Mouse (Mus musculus): ENCODE measurements around the gene Tmem230. TPM values are rescaled to one million over a fixed set of nuclear protein-coding genes. Genes with fewer than 3 reads are reported as not detected.

Gene Tmem230
- polyA plus RNA-seq, 1 experiment: 46.9 TPM

DNA sequence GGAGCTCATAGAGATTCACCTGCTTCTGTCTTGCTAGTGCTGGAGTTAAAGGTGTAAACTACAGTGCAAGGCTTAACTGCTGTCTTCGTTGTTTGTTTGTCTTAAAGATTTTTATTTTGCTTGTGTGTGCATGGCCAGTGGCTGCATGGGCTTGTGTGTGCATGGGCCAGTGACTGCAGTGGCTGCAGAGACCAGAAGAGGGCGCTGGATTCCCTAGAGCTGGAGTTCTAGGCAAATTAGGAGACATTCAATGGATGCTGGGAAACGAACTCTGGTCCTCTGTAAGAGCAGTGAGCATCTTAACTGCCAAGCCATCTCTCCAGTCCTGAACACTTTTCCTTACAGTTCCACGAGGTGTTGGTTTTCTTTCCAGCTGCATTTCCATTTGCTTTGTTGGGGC, 27.9 kb upstream of the Tmem230 start:
- no peak overlapping the region for H3K27ac ChIP-seq (ENCODE audit: insufficient read depth, low read depth, low read length)
- H3K4me3 ChIP-seq (ENCODE audit: insufficient read depth, low read length): no peak overlapping the region
- TF ChIP-seq POLR2A (IDR thresholded peaks at IDR 0.05; ENCODE audit: borderline replicate concordance, low read depth, low read length) (no peak), CTCF (IDR thresholded peaks at IDR 0.05; ENCODE audit: low read depth, low read length) (no peak)
- peaks cover 18% of the 10 kb centered on the region for H3K4me1 ChIP-seq (ENCODE audit: control insufficient read depth, insufficient read depth, low read length)

DNA sequence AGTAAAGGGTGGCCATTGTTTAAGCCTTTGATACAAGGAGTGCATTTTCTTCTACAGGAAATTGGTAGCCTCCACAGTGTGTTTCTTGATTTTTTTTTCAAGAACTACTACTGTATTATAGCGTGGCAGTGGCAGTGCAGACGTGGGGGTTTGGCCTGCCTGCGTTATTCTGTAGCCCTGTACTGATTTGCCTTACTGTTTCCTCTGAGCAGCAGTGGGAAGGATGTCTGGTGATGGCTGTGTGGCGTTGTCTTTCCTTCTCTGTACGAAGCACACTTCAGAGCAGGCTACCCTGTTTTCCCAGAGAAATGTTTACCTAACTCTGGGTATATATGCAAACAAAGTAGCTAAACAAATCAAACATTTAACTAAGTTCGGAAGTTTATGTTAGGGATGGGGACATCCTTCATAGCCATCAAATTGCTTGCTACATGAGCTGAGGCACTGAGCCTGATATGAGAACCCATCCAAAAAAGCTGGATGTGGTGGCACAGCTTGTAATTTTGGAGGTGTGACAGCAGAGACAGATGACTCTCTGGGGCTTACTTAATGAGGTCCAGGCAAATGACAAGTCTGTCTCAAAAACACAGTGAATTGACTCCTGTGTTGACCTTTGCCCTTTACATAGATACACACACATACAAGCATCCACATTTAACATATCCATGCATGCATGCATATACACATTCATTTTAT, 25.2 kb upstream of the Tmem230 start:
- TF ChIP-seq POLR2A (IDR thresholded peaks at IDR 0.05; ENCODE audit: borderline replicate concordance, low read depth, low read length) (no peak), CTCF (IDR thresholded peaks at IDR 0.05; ENCODE audit: low read depth, low read length) (no peak)
- Histone ChIP-seq H3K4me3 (ENCODE audit: insufficient read depth, low read length) (no peak overlapping the region), H3K4me1 (ENCODE audit: control insufficient read depth, insufficient read depth, low read length) (peaks cover 24% of the 10 kb centered on the region), H3K27ac (ENCODE audit: insufficient read depth, low read depth, low read length) (no peak overlapping the region)

DNA sequence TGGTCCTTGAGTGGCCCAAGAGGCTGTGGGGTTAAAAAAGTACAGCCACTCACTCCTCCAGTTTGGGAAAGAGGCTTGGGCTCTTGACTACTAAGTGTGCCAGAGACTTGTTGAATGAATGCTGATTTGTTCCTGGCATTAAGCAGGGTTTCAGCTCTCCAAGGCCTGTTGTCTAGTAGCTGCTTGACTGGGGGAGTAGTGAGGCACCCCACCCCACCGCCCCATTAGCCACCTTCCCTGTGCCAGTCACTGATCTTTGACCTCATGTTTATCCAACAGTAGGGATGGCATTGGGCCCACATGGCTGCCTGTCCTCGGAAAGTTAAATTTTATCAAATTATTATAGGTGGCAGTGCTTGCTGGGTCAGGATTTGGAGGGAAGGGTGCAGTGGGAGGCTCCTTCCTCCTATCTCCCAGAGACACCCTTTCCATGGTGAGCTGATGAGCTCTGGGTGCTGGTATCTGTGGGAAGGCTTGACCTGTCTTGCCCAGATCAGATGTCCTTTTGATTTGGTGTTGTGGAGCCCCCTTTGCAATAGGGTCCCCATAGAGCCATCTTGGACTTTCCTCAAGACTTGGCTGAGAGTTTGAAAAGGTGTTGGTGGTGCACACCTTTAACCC, 22.8 kb upstream of the Tmem230 start:
- Histone ChIP-seq H3K4me1 (ENCODE audit: control insufficient read depth, insufficient read depth, low read length) (peaks cover 28% of the 10 kb centered on the region), H3K27ac (ENCODE audit: insufficient read depth, low read depth, low read length) (no peak overlapping the region), H3K4me3 (ENCODE audit: insufficient read depth, low read length) (no peak overlapping the region)
- TF ChIP-seq POLR2A (IDR thresholded peaks at IDR 0.05; ENCODE audit: borderline replicate concordance, low read depth, low read length) (no peak), CTCF (IDR thresholded peaks at IDR 0.05; ENCODE audit: low read depth, low read length) (no peak)

DNA sequence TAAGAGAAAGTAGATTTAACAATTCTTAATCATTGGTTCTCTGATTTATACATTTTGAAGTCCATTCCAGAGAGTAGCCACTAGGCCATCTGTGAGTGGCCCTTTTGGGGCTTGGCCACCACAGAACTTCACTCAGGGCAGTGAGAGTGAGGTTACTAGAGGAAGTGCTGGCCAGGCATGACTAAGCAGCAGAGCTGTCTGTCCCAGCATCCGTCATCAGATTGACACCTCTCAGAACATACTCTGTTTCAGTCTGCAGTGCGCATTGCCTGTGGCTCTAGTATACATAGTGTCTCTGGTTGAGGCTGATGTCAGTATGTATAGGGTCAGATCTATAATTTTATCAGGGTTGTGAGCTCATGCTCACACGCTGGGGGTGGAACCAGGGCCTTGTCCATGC, 21.6 kb upstream of the Tmem230 start:
- Histone ChIP-seq H3K4me1 (ENCODE audit: control insufficient read depth, insufficient read depth, low read length) (peaks cover 30% of the 10 kb centered on the region), H3K27ac (ENCODE audit: insufficient read depth, low read depth, low read length) (0 out of 2 replicates have a peak overlapping the region, but pooled peaks have one; percentile 24), H3K4me3 (ENCODE audit: insufficient read depth, low read length) (no peak overlapping the region)
- TF ChIP-seq POLR2A (IDR thresholded peaks at IDR 0.05; ENCODE audit: borderline replicate concordance, low read depth, low read length) (no peak), CTCF (IDR thresholded peaks at IDR 0.05; ENCODE audit: low read depth, low read length) (no peak)

DNA sequence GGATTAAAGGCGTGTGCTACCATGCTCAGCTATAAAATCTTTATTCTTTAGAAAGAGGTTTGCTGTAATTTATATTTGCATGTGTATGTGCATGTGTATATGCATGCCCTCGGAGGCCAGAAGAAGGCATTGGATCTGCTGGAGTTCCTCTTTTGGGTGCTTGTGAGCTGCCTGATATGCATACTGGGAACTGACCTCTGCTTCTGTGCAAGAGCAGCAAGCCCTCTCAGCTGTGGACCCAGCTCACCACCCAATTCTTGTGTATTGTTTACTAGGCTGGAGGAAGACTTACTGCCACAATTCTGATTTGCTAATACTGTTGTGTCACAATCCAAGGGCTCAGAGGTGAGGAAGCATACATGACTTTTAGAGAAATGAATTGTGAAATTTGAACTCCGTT, 18.5 kb upstream of the Tmem230 start:
- Histone ChIP-seq H3K4me3 (ENCODE audit: insufficient read depth, low read length) (no peak overlapping the region), H3K4me1 (ENCODE audit: control insufficient read depth, insufficient read depth, low read length) (peaks cover 26% of the 10 kb centered on the region), H3K27ac (ENCODE audit: insufficient read depth, low read depth, low read length) (peak overlapping the region; percentile 24; the same call in 1 of the 2 replicates)
- TF ChIP-seq CTCF (IDR thresholded peaks at IDR 0.05; ENCODE audit: low read depth, low read length): no peak

DNA sequence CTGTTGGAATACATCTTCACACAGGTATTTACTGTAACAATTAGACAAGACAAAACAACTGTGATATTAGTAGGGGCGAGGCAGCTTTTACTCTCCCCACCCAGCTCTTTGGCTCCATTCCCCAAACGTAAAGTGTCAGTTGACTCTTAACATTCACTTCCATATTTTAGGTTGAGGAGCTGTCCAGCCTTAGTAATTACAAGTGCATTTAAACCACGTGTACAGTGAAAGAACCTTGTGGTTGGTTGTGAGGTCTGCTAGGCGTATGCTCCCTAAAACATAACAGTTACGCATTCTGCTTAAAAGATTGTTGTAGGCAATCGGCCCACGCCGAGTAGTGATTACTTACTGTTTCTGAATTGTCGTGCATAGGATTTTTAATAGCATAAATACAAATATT, 17.6 kb upstream of the Tmem230 start:
- TF ChIP-seq POLR2A (IDR thresholded peaks at IDR 0.05; ENCODE audit: borderline replicate concordance, low read depth, low read length) (no peak), CTCF (IDR thresholded peaks at IDR 0.05; ENCODE audit: low read depth, low read length) (no peak)
- Histone ChIP-seq H3K4me3 (ENCODE audit: insufficient read depth, low read length) (no peak overlapping the region), H3K4me1 (ENCODE audit: control insufficient read depth, insufficient read depth, low read length) (peaks cover 23% of the 10 kb centered on the region), H3K27ac (ENCODE audit: insufficient read depth, low read depth, low read length) (no peak overlapping the region)

DNA sequence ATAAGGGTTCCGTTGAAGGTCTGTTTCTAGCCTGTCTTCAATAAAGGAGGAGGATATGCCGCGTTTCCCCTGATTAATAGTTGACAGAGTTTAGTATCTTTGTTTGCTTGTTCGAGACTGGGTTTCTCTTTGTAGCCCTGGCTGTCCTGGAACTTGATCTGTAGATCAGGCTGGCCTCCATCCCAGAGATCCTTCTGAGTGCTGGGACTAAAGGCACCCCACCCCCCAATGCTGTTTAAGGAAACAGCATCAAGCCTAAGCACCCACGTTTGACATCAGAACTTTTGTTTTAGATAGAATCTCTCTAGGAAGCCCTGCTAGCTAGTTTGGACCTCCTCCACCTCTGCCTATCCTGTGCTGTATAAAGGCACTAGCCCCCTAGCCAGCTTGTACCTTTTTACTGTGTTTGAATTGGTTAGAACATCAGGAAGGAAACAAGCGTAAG, 16.7 kb upstream of the Tmem230 start:
- Histone ChIP-seq H3K4me3 (ENCODE audit: insufficient read depth, low read length) (peak overlapping the region; percentile 90), H3K27ac (ENCODE audit: insufficient read depth, low read depth, low read length) (no peak overlapping the region), H3K4me1 (ENCODE audit: control insufficient read depth, insufficient read depth, low read length) (peaks cover 15% of the 10 kb centered on the region)
- TF ChIP-seq POLR2A (IDR thresholded peaks at IDR 0.05; ENCODE audit: borderline replicate concordance, low read depth, low read length): no peak
- TF ChIP-seq CTCF (IDR thresholded peaks at IDR 0.05; ENCODE audit: low read depth, low read length): no peak

DNA sequence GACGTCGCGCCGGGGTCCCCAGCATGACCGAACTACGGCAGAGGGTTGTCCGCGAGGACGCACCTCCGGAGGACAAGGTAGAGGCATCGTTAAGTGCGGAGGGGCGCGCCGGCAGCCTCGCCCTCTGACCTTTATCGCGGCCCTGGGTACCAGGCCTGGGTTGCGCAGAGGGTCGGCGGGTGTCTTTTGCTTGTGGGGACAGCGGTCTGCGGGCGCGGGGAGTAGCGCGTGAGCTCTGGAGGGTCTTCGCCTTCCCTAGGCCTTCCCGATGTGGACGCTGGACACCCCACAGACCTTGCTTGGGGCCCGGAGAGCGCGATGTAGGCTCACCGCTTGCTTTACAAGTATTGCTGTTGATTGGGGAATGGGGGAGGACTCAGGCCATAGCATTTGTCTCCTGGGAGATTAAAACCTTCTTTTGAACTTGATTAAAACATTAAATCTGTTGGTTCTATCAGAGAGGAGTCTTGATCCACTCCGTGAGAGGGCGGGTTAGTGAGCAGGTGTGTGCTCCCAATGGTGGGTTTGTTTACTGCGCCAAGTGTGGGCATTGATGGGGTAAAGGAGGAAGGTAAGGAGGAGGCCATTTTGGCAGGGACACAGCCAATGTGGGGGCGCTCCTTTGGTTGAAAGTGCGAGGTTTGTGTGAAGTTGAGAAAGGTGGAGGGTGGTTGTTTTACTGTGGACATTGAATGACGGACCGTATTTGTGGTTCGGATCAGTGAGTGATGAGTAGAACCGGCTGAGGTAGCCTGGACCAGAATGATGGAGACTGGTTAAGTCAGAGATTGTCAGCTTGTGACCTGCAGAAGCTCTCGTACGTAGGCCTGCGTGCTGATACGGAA, 16.0 kb upstream of the Tmem230 start:
- TF ChIP-seq CTCF (IDR thresholded peaks at IDR 0.05; ENCODE audit: low read depth, low read length): no peak
- H3K27ac ChIP-seq (ENCODE audit: insufficient read depth, low read depth, low read length): peak overlapping the region; percentile 21; the same call in 1 of the 2 replicates
- H3K4me3 ChIP-seq (ENCODE audit: insufficient read depth, low read length): peak overlapping the region; percentile 90
- H3K4me1 ChIP-seq (ENCODE audit: control insufficient read depth, insufficient read depth, low read length): peaks cover 15% of the 10 kb centered on the region

DNA sequence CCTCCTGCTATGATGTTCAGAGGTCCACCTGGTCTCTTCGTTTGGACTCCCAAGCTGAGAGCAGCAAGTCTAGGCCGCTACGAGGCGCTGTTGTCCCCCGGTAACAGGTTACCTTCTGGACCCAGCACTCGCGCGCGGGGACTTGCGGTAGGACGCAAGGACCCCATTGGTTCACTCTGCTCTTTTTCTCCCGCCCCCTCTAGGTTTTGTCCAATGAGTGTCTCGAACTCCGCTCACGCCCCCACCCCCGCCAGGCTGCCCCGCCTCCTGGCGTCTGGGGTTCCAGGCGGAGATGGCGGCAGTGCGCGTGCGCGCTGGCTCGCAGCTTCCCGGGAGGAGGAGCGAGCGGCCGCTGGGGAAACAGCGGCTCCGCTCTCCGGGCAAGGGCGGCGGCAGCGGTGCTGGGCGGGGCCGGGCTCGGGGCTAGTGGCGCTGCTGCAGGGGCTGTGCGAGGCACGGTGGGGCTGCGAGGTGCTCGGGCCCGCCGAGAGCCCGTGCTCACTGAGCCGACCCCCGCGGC, 15.3 kb upstream of the Tmem230 start, which contains the start of gene Cds2:
Gene Cds2, plus strand, starts transcription at position 270 of the 520 bp plus-strand sequence.
- Histone ChIP-seq H3K27ac (ENCODE audit: insufficient read depth, low read depth, low read length) (peak within 1 kb of the TSS; percentile 21; the same call in 1 of the 2 replicates), H3K4me1 (ENCODE audit: control insufficient read depth, insufficient read depth, low read length) (peaks cover 15% of the 10 kb centered on the region), H3K4me3 (ENCODE audit: insufficient read depth, low read length) (peak within 1 kb of the TSS; percentile 90)
- TF ChIP-seq POLR2A (IDR thresholded peaks at IDR 0.05; ENCODE audit: borderline replicate concordance, low read depth, low read length) (no peak), CTCF (IDR thresholded peaks at IDR 0.05; ENCODE audit: low read depth, low read length) (peak; percentile 84)
